21 mouse cellular contexts compared by ENCODE assay signal in genomic region chr15:82694529-82694928, GRCm38 (mm10).
DNase-seq lines count a peak whose midpoint lies in the region; ATAC-seq and TF ChIP-seq lines count a peak whose summit lies in the region.
"Had no signal": no experiment of that assay in that cellular context is flagged by ENCODE, and none has a peak within 500 bp of the region (broad histone marks: within the 10 kb centered on the region; RNA-seq: fewer than 3 reads in every experiment).

No protein-coding gene starts in this region.

- H3K79me2 ChIP-seq in liver, adult 2 months (ENCODE audit: control insufficient read depth, insufficient read depth, low read length): no peaks in the 10 kb centered on the region

- no peak overlapping the region for H3K4me2 ChIP-seq in liver, embryonic 11.5 days
- no peak overlapping the region for H3K4me2 ChIP-seq in liver, embryonic 15.5 days
- no peak overlapping the region for H3K4me2 ChIP-seq in liver, embryonic 16.5 days (ENCODE audit: low read depth, low read length)
- no peak overlapping the region for H3K4me2 ChIP-seq in liver, embryonic 12.5 days
- H3K4me2 ChIP-seq in liver, postnatal 0 days (ENCODE audit: low read depth, low read length): no peak overlapping the region

- H3K36me3 ChIP-seq in liver, adult 2 months (ENCODE audit: control insufficient read depth, insufficient read depth, low read length): peaks cover 72% of the 10 kb centered on the region
- no peaks in the 10 kb centered on the region for H3K36me3 ChIP-seq in liver, embryonic 11.5 days (ENCODE audit: control insufficient read depth, insufficient read depth, low read length)
- no peaks in the 10 kb centered on the region for H3K36me3 ChIP-seq in liver, embryonic 15.5 days (replicated peaks)
- no peaks in the 10 kb centered on the region for H3K36me3 ChIP-seq in liver, embryonic 16.5 days (ENCODE audit: control insufficient read depth, insufficient read depth)
- H3K36me3 ChIP-seq in liver, embryonic 12.5 days: no peaks in the 10 kb centered on the region
- no peaks in the 10 kb centered on the region for H3K36me3 ChIP-seq in liver, postnatal 0 days (replicated peaks; ENCODE audit: insufficient read depth, low read length)
- H3K36me3 ChIP-seq: G1E had no signal

- peak overlapping the region; percentile 10; the same call in 1 of the 2 replicates for H3K4me3 ChIP-seq in liver, adult 2 months (ENCODE audit: insufficient read depth, low read depth, low read length)
- no peak overlapping the region for H3K4me3 ChIP-seq in liver, embryonic 11.5 days (ENCODE audit: low read depth, low read length)
- no peak overlapping the region for H3K4me3 ChIP-seq in liver, embryonic 15.5 days (replicated peaks)
- H3K4me3 ChIP-seq in liver, embryonic 16.5 days (ENCODE audit: low read depth, low read length): no peak overlapping the region
- no peak overlapping the region for H3K4me3 ChIP-seq in liver, embryonic 12.5 days
- H3K4me3 ChIP-seq in liver, postnatal 0 days (ENCODE audit: low read depth, low read length): no peak overlapping the region

- no peak for TF ChIP-seq CTCF in liver, adult 2 months (IDR thresholded peaks at IDR 0.05; ENCODE audit: low read depth, low read length)
- TF ChIP-seq CTCF in liver, postnatal 0 days (IDR thresholded peaks at IDR 0.05; ENCODE audit: low read depth): no peak

- DNase-seq in liver, adult 2 months (ENCODE audit: extremely low read depth, low read depth, low spot score): peak; percentile 85
- DNase-seq in liver, embryonic 11.5 days (ENCODE audit: low spot score): no peak
- DNase-seq in liver: no peak
- DNase-seq in liver, postnatal 0 days: no peak
- DNase-seq in gastrocnemius, postnatal 4 days (ENCODE audit: low spot score in 2 of 2): no peak
- DNase-seq: adrenal gland, adult 2 months; adrenal gland, adult 8-10 months; adrenal gland, postnatal 10 days; adrenal gland, postnatal 14 days; adrenal gland, postnatal 25 days; adrenal gland, postnatal 36 days; B cell, adult 2 months; cerebellum, adult 11 months; cerebellum, adult 11-12 months had no signal

- TF ChIP-seq POLR2A in liver, adult 2 months (IDR thresholded peaks at IDR 0.05; ENCODE audit: extremely low read depth, insufficient read depth, low read length): no peak

- peak overlapping the region; percentile 83 for H3K27ac ChIP-seq in liver, adult 2 months (replicated peaks; ENCODE audit: insufficient read depth, low read depth, low read length)
- no peak overlapping the region for H3K27ac ChIP-seq in liver, embryonic 11.5 days (ENCODE audit: low read depth, low read length)
- H3K27ac ChIP-seq in liver, embryonic 15.5 days (replicated peaks): peak overlapping the region; percentile 16; the same call in 1 of the 2 replicates
- H3K27ac ChIP-seq in liver, embryonic 16.5 days (ENCODE audit: low read length): peak overlapping the region; percentile 54; the same call in 1 of the 2 replicates
- H3K27ac ChIP-seq in liver, embryonic 12.5 days: no peak overlapping the region
- H3K27ac ChIP-seq in liver, postnatal 0 days (ENCODE audit: low read depth): peak overlapping the region; percentile 85

- H3K9me3 ChIP-seq in liver, embryonic 11.5 days (ENCODE audit: control insufficient read depth, low read length): no peaks in the 10 kb centered on the region
- no peaks in the 10 kb centered on the region for H3K9me3 ChIP-seq in liver, embryonic 15.5 days (replicated peaks)
- H3K9me3 ChIP-seq in liver, embryonic 16.5 days (replicated peaks; ENCODE audit: control insufficient read depth, low read length): no peaks in the 10 kb centered on the region
- no peaks in the 10 kb centered on the region for H3K9me3 ChIP-seq in liver, embryonic 12.5 days (replicated peaks)
- H3K9me3 ChIP-seq in liver, postnatal 0 days (ENCODE audit: low read length): no peaks in the 10 kb centered on the region
- H3K9me3 ChIP-seq: G1E had no signal

- peak overlapping the region; percentile 36; the same call in 1 of the 2 replicates for H3K9ac ChIP-seq in liver, adult 2 months (ENCODE audit: low read depth, low read length)
- no peak overlapping the region for H3K9ac ChIP-seq in liver, embryonic 11.5 days (ENCODE audit: low read depth, low read length)
- H3K9ac ChIP-seq in liver, embryonic 15.5 days: no peak overlapping the region
- no peak overlapping the region for H3K9ac ChIP-seq in liver, embryonic 16.5 days (ENCODE audit: low read depth, low read length)
- H3K9ac ChIP-seq in liver, embryonic 12.5 days: no peak overlapping the region
- H3K9ac ChIP-seq in liver, postnatal 0 days (replicated peaks): no peak overlapping the region

- 17% methylated on average over 1 of the region's 1 CpGs for WGBS in liver, adult 2 months
- 62% methylated on average over 1 of the region's 1 CpGs for WGBS in liver, embryonic 11.5 days
- 54% methylated on average over 1 of the region's 1 CpGs for WGBS in liver, embryonic 15.5 days (ENCODE audit: insufficient replicate concordance)
- WGBS in liver, embryonic 16.5 days (ENCODE audit: insufficient replicate concordance): 34% methylated on average over 1 of the region's 1 CpGs
- 46% methylated on average over 1 of the region's 1 CpGs for WGBS in liver, embryonic 12.5 days (ENCODE audit: insufficient replicate concordance)
- WGBS in liver, postnatal 0 days (ENCODE audit: insufficient replicate concordance): 43% methylated on average over 1 of the region's 1 CpGs

- H3K27me3 ChIP-seq in liver, adult 2 months (ENCODE audit: control insufficient read depth, insufficient read depth, low read length): no peaks in the 10 kb centered on the region
- H3K27me3 ChIP-seq in liver, embryonic 11.5 days (replicated peaks; ENCODE audit: control insufficient read depth, insufficient read depth, low read length): no peaks in the 10 kb centered on the region
- H3K27me3 ChIP-seq in liver, embryonic 15.5 days: no peaks in the 10 kb centered on the region
- H3K27me3 ChIP-seq in liver, embryonic 16.5 days (ENCODE audit: control insufficient read depth, insufficient read depth, low read depth, low read length): no peaks in the 10 kb centered on the region
- no peaks in the 10 kb centered on the region for H3K27me3 ChIP-seq in liver, embryonic 12.5 days (replicated peaks)
- no peaks in the 10 kb centered on the region for H3K27me3 ChIP-seq in liver, postnatal 0 days (ENCODE audit: insufficient read depth, low read length)
- H3K27me3 ChIP-seq: Patski had no signal

- H3K4me1 ChIP-seq in liver, adult 2 months (ENCODE audit: control insufficient read depth, insufficient read depth, low read length): peaks cover 36% of the 10 kb centered on the region
- H3K4me1 ChIP-seq in liver, embryonic 11.5 days (replicated peaks; ENCODE audit: control insufficient read depth, insufficient read depth, low read length): no peaks in the 10 kb centered on the region
- H3K4me1 ChIP-seq in liver, embryonic 15.5 days (replicated peaks): 0 out of 2 replicates have a peak, but pooled peaks cover 4% of the 10 kb centered on the region
- H3K4me1 ChIP-seq in liver, embryonic 16.5 days (ENCODE audit: control insufficient read depth, low read depth, low read length): peaks cover 2% of the 10 kb centered on the region; the same call in 1 of the 2 replicates
- no peaks in the 10 kb centered on the region for H3K4me1 ChIP-seq in liver, embryonic 12.5 days
- peaks cover 9% of the 10 kb centered on the region for H3K4me1 ChIP-seq in liver, postnatal 0 days (ENCODE audit: insufficient read depth)

- no peak for TF ChIP-seq EP300 in liver, postnatal 0 days (IDR thresholded peaks at IDR 0.05; ENCODE audit: low read depth)

- ATAC-seq in liver, embryonic 11.5 days (replicated peaks; ENCODE audit: low FRiP score): no peak
- no peak for ATAC-seq in liver, embryonic 15.5 days (ENCODE audit: insufficient read depth)
- ATAC-seq in liver, embryonic 16.5 days (ENCODE audit: low read depth): no peak
- no peak for ATAC-seq in liver, embryonic 12.5 days
- peak; percentile 53 for ATAC-seq in liver, postnatal 0 days
- ATAC-seq: activated CD4-positive, CD25-positive, alpha-beta regulatory T cell, adult 4 months; CD4-positive, CD25-positive, alpha-beta regulatory T cell, adult 4 months; Patski had no signal

Comparison
In these comparisons a context has a peak if more than half of its experiments do, and no peak if none do; other contexts are left out.
1. H3K27ac ChIP-seq: peak in liver, adult 2 months (single experiment), liver, embryonic 15.5 days (single experiment), liver, embryonic 16.5 days (single experiment) and liver, postnatal 0 days (single experiment); none in liver, embryonic 11.5 days (single experiment) and liver, embryonic 12.5 days (single experiment).